Mouse (Mus musculus) heart, postnatal 4 days (tissue): ENCODE results near the gene Cmss1. TPM values are rescaled to one million over a fixed set of nuclear protein-coding genes. Genes with fewer than 3 reads are reported as not detected.

ENCODE experiments used
- DNase-seq: peaks from one replicate; pipeline ENCODE4 v3.0.0; 2021
- total RNA-seq, 2 experiments: library from RNA; stranded (reverse); gene quantifications; 2 replicates each; pipeline ENCODE4 v1.2.3; 2021

Cmss1 gene
- total RNA-seq, 2 experiments from 2014 or later: 33.9 to 39.6 TPM

DNA sequence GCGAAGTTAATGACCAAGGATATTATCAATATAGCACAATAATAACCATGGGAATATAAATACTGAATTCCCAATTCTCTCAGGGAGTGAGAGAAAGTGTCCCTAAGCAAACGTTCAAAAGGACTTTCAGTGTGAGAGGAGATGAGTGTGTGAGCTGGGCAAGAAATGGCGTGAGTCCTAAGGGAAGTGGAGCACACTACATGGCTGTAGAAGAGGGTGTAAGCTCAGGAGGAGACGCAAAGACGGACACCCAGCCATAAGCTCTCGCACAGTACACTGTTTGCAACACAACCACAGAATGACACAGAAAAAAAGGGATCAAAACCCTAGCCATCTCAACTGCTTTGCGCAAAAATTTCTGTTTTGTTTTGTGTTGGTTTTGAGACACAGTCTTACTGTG, 93.1 kb downstream of the Cmss1 start:
- no peak for DNase-seq

DNA sequence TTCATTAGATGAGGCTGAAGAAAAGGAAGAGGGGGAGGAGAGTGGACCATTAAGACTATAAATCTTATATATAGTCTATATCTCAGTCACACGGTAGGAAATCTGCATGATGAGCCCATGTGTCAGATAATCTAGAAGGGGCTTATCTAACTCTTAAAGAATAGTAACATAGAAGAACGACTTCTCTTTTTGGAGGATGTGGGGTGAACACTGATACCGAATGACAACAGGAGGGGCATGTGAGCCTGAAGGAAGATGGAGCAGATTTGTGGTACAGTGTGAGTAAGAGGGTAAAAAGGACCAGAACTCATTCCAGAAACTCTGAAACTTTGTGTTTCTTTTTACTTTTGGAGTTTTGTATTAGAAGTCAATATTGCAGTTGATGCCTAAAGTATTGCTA, 97.6 kb downstream of the Cmss1 start:
- DNase-seq: no peak

DNA sequence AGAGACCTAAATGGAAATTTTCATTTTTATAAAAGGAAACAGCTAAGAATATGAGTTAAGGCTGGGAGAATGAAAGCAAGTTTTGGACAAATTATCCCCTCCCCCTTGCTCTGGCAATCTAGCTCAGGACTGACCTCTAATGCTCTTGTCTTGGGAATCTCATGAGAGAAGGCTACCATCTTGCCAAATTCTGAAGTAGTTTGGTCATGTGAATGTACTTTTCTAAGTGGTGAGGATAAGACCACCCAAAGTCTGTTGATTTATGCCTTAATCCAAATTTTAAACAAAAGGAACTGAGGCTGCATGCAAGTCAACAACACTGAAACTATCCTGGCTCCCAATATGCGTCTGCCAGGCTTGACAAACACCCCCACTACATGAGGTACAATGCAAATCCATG, 98.3 kb downstream of the Cmss1 start:
- DNase-seq: no peak

DNA sequence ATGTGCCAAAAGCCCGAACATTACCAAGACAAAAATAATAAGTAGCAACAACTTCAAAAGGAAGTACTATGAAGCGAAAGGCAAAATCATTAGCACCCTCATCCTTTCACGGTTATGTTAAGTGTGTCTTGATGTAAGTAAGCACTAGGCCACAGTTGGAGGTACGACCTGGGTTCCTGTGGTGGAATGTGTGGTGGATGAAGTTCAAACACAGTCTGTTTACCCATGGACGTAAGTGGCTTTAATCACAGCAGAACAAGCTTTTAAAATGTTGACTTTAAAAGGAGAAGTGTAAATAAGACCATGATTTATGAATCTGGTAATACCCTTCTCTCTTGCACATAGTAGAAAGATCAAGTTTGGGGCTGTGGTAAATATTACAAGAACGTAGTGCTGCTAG, 100.5 kb downstream of the Cmss1 start:
- DNase-seq: no peak

DNA sequence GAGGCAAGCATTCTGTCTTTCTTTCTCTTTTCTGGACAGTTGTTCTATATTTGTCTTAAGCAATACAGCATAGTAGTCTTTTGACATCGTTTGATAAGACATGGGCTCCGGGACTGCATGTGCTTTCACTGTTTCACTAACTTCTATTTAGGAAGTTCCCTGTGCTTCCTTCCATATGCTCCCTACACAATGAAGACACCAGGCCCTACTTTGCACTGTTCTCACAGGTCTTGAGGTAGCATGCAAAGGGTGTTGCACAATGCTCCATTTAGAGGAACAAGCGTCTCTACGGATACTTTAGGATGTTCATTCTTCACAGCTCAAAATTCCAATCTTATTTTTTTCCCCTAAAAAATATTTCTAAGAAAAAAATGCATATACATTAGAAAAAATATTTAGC, 101.9 kb downstream of the Cmss1 start:
- DNase-seq: no peak

DNA sequence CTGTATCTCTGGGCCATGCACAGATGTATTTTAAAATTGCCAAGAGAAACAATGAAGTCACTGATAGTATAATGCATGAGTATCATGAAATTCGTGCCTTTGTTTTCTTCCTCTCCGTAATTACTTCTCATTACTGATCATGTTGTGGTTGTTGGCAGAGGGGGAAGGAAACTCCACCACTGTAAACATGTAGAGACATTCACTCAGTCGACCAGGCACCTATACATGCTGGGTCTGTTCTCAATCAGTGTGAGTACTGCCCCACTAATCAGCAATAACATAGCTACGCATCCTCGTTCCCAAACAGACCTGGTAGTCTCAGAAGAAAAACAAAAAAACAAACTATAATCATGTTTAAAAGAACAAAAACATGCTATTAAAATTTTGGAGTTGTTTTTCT, 103.9 kb downstream of the Cmss1 start:
- no peak for DNase-seq

DNA sequence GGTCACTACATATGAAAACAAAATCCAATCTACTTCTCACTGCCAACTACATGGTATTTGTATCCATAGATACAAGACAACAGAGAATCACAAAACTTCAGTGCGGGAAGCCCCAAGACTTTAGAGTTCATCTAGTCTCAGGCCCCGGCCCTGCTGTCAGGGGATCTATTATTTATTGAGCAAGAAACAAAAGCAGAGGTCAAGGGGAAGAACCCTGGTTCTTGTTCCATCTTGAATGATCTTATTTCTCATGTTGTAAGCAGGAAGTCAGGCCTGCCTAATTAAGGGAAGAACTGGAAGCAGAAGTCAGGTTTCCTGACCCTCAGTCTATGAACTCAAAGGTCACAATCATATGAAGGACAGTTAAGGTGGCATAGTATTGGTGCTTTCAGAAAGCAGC, 104.4 kb downstream of the Cmss1 start:
- no peak for DNase-seq

DNA sequence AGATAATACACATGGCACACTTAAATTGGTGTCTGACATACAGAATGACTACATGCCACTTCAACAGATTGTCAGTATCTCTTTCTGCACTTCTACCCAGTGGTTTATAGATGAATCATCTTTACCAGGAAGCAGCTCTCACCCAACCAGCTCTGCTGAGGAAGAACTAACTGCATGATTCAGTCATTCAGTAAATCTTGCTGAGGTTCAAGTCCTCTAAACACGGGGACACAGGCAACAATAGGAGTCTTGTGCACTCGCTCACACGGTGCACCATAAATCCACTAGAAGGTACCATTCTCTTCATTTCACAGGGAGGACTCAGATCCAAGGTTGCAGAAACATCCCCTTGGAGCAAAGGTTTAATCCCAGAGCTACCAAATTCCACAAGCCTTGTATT, 105.8 kb downstream of the Cmss1 start:
- DNase-seq: no peak

DNA sequence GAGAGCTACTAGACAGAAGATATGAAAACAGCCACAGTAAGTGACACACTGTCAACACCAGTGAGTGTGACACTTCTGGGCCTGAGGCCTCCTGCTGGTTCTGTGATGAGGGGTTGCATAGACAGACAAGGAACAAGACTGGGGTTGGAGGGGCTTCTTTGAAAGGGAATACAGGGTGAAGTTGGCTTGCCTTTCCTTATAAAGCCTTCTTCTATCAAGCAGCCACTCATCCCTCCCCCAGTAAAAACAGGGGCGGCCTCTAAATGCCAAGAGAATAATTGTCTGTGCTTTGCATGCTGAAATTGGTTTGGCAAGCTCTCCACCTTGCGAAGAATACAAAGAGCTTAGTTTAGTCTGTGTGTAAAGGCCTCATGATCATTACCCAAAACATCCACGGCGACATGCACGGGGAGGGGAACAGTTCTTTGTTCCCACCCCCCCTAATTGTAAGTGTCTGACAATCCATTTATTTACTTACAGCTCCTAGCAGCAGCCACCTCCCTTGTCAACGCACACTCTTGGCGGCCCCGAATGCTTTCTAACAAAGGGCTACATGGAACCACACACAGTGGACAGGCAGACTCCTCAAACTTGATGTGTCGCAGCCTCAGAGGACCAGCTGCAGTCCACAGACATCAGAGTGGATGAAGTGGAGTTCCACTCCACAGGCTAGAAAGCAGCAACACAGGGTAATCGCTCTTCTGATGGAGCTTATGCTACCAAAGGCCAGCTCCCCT, 110.1 kb downstream of the Cmss1 start:
- DNase-seq: peak; percentile 47

DNA sequence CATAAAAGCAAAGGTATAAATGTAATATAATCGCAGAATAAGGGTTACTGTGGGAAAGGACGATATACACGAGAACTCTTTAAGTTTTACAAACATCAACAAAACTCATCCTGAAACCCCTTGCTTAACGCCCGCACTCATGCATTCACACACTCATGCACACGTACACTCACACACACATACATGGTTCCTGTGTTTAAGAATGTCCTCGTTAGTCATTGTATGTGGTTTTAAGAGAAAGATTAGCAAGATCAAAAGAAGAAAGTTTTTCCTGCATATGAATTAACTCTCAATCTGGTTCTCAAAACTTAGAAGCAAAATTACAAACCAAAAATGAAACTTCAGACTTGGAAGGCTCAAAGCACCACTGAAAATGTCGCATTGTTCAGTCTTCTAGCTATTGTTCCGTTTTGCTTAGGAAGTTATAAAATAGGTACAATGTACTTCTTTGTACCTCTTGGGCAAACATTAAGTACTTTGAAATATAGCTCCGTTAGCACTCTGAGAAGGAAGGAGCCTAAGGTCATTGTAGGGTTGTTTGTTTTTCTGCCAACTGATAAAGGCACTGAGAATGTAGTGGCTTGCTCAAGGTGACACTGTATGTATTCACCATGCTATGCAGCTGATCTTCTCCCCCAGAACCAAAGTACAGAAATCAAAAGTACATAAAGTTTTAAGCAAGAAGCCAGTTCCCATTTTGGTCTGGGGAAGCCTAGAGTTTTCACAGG, 111.0 kb downstream of the Cmss1 start:
- DNase-seq: no peak

DNA sequence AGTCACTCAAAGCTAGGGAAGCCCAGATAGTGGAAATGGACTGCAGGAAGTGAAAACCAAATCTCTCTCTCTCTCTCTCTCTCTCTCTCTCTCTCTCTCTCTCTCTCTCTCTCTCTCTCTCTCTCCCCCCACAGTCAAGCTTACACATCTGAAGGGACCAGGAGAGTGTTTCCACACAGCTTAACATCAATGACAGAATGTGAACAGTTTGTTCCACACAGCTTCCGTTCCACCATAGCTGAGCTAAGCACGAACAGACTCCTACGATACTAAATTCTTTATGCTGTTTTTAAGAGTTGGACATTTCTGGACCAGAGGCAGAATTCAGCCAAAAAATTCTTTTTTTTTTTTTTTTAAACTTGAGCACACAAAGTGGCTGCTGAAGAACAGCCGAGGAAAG, 114.8 kb downstream of the Cmss1 start:
- no peak for DNase-seq

DNA sequence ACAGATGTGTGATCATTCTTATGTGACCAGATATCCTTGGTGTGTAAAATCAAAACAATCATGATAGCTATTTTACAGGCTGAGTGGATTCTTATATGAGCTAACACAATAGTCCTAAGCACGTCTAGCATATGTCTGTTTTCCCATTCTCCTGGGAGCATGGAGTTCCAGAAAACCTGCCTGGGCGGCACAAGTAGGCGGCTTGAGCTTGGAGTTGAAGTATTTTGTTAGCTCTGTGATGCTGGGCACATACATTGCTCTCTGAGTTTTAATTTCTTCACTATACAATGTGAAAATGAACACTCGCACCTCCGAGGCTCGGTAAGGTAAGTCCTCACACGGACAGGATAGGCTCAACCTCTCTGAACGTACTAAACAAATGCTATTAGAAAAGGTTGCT, 116.0 kb downstream of the Cmss1 start:
- DNase-seq: no peak

DNA sequence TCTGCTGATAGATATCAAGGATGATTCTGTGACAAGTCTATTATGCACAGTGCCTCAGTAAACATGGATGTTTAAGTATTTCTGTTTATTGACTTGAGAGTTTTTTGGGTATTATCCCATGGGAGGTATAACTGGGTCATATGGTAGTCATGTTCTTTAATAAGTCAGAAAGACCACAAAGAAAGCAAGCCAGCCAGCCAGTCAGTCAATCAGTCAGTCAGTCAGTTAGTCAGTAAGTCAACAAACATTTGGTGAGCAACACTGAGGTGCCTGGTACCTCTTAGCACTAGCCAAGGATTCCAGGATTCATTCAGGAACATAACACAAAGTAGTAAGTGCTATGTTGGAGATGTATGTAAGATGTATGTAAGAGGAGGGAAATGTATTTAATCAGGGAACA, 118.0 kb downstream of the Cmss1 start:
- DNase-seq: no peak

DNA sequence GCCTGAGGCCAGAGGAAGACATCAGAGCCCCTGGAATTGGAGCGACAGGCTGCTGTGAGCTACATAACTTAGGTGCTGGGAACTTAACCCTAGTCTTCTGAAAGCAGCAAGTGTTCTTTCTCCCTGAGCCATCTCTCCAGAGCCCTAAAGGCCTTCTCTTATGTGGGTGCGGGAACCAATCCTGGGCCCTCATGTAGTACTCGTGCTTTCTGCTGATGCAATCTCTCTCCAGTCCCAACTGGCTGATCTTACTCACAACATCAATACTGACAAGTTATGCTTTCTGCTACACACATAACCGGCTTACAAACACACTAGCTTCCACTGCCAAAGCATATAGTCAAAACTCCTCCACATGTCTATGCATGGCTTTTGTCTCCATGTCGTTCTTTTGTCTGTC, 120.4 kb downstream of the Cmss1 start:
- DNase-seq: no peak

DNA sequence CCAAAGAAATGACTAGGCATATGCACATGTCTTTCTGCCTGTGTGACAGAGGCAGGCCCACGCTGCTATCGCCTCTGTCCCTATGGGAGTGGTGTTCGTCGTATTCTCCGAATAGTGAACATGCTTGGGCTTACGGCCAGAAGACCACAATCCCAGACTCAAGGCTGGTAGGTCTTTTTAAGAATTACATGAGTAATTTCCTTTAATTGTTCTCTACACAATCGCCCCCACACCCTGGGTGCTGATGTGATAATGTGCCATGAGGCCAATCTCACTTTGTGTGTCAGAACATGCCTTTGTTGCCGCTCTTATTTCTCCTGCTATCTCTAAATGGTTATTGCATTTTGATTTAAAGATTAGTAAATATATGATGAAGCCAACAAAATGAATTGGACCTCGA, 121.4 kb downstream of the Cmss1 start:
- peak; percentile 67 for DNase-seq

DNA sequence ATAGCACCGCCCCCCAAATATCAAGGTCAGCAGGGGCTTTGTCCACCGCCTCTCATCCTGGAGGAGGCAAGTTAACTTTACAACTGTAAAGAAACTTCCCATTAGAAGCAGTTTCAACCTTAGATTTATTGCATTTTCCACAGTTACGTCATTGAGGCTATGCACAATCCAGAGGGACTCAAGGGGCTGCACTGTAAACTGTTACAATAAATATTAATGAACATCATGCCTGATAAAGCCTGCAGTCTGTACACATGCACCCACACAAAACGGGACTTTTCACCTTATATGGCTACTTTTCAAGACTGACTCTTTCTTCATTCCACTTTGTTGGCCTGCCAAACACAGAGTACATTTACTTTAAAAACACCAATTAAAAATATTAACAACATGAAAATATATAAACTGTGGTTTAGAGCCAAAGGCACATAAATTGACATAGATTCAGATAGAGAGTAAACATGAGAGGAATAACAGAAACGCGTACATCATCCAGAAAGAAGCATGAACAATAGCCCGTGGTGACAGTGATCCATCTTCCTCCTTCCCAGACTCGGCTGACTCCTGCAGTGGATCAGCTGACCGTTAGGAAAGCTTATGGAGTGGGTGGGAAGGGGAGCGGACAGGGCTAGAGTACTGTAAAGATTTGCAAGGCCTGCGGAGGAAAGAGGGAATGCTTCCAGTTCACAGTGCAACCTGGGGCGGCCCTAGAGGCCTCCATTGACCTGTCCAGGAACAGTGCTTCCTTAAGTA, 122.4 kb downstream of the Cmss1 start:
- no peak for DNase-seq

DNA sequence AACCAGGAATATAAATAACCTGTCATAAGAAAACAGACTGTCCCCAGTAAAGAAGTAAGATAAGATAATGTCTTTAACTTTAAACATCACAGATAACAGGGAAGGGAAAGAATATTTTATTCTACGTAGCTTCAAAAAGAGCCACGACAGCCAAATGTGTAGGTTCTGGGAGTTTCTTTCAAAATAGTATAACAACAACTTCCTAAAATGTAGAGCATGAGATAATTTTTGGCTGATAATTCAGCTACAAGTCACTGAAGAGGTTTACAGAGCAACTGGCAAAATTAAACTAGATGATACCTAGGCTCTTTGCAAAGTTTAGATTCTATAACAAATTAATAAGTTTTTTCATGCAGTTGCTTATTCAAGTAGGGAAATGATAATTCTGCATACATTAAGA, 123.2 kb downstream of the Cmss1 start:
- no peak for DNase-seq

DNA sequence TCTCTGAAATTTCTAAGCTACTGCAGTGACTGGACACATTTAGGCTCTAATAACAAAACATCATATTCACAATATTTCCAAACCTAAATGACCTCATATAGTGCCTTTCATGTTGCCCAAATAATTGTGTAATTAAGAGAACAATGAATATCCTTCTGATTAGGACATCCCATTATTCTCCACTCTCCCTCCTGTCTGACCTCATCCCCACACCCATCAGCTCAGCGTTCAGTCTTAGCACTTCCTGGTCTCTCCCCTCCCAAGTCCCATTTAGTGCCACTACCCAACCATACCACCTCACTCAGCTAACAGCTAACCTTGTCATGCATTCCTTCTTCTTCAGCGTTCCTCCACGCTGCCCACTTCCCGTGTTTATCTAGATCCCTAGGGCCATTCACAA, 123.8 kb downstream of the Cmss1 start:
- DNase-seq: no peak

DNA sequence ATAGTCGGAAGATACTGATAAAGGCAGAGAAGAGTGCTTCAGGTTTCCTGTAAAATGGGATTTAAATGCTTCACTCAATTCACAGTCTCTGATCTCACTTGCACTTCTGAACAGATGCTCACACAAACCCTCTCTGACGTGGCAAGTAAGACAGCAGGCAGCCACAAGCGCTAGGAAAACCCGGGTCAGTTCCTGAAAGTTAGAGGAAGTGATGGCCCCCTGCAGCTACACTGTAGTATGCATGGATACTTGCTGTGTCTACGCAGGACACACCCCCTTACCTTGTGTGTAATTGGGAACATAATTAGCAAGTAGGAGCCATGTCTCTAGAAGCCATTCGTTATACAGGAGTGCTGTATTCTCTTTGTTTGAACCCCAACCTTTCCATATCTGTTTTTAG, 124.4 kb downstream of the Cmss1 start:
- DNase-seq: no peak

DNA sequence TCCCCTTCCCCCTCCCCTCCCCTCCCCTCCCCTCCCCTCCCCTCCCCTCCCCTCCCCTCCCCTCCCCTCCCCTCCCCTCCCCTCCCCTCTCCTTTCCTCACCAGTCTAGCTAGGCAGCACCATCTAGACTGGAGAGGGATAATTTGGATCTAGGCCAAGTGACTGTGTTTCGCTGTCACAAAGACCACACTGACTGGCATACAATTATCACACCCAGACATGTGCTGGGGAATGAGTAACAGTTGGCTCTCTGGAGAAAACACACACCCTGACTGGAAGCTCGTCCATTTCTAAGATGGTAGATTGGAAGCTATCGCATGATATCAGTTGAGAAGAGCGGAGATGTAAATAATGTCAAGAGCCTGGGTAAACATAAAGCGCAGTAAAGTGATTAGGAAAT, 126.9 kb downstream of the Cmss1 start:
- DNase-seq: no peak

DNA sequence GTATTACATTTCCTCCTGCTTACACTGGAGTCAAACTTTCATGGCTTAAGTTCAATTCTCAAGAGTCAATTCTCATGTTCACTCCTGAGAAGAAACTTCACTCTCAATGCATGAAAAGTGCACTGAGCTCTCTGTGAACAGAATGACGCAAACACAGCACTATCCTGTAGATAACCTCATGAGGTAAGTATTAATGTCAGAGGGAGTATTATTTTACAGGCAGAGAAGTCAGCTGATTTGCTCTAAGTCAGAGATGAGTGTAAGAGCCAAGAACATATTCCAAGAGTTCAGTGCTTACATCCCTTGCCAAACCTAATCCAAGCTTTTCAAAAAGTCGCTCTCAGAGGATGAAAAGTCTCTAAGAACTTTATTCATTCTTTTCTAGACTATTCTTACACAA, 128.2 kb downstream of the Cmss1 start:
- no peak for DNase-seq

DNA sequence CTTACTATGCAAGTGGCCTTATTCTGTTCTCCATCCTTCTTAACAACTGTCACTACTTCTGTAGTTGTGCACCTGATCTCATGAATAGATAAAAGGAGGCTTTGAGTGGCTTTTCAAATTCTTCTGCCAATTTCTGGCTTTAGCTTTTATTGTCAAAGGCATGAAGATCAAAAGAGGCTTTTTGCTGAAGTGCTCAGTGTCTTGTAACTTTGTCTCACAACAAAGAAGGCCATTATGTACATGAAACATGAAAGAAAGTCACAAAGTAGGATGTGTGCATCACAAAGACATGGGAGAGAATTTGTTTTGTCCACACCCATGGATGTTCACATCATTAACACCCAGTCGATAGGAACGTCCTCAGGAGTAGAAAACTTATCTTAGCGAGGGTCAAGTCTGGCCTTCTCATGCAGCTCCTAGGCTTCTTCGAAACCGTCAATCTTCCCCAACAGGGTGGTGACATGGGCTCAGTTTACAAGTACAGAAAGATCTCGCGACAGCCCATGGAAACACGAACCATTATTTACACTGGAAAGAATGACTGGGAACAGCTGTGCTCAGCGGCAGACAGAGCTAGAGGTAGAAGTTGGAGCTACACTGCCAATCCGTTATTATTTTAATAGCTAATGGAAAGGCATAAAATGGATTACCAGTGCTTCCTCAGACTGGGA, 133.1 kb downstream of the Cmss1 start:
- DNase-seq: no peak

DNA sequence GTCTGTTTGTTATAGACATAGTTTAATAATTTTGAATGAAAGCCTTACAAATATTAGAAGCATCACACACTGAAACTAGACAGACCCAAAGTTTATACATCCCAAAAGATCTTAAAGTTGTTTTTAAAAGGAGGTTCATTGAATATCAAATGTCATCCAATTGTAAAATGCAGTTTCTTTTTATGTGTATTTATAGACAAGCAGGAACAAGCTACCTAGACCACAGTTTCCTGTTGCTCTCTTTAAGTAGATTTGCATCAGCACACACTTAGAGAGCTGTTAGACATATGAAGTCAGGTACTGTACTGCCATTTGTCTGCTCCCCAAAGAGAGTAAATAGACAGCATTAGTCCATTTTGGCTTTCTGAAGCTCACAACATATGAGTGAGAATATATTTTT, 135.6 kb downstream of the Cmss1 start:
- DNase-seq: no peak
